Mouse (Mus musculus) lung, embryonic 14.5 days (tissue): ENCODE results near the gene Myh3. TPM values are rescaled to one million over a fixed set of nuclear protein-coding genes. Genes with fewer than 3 reads are reported as not detected.

Source experiments
- ATAC-seq: fragments of 200-750 bp; cut with Nextera tagmentation; 2 replicates; pipeline ENCODE4 v1.8.0; 2017; ENCODE audit warnings: mild to moderate bottlenecking, moderate TSS enrichment, moderate library complexity; ENCODE audit not compliant: insufficient read depth
- DNase-seq: peaks from one replicate; pipeline ENCODE4 v3.0.0-alpha.2; 2015
- H3K27ac ChIP-seq: fragments of 300-500 bp; sonication (generic); 2 replicates; pipeline ENCODE4 v1.5.1; 2014; ENCODE audit warnings: low read depth, mild to moderate bottlenecking, moderate library complexity
- H3K27me3 ChIP-seq: fragments of 300-500 bp; sonication (generic); 2 replicates; pipeline ENCODE4 v1.6.1; 2014; ENCODE audit warnings: low read length, control low read depth; ENCODE audit not compliant: insufficient read depth
- H3K36me3 ChIP-seq: fragments of 300-500 bp; sonication (generic); 2 replicates; pipeline ENCODE4 v1.6.1; 2014; ENCODE audit warnings: control low read depth; ENCODE audit not compliant: insufficient read depth
- H3K4me1 ChIP-seq: fragments of 300-500 bp; sonication (generic); 2 replicates; pipeline ENCODE4 v1.6.1; 2014; ENCODE audit warnings: antibody characterized with exemption, control low read depth; ENCODE audit not compliant: insufficient read depth
- H3K4me2 ChIP-seq: fragments of 300-500 bp; sonication (generic); 2 replicates; pipeline ENCODE4 v1.6.1; 2014; ENCODE audit warnings: mild to moderate bottlenecking
- H3K4me3 ChIP-seq: fragments of 300-500 bp; sonication (generic); 2 replicates; pipeline ENCODE4 v1.5.1; 2014; ENCODE audit warnings: low read depth, low read length
- H3K9ac ChIP-seq: fragments of 300-500 bp; sonication (generic); 2 replicates; pipeline ENCODE4 v1.6.1; 2014
- H3K9me3 ChIP-seq: fragments of 300-500 bp; sonication (generic); 2 replicates; pipeline ENCODE4 v1.6.1; 2016; ENCODE audit warnings: low read depth, low read length, control low read depth
- CTCF ChIP-seq: IDR thresholded peaks from 2 replicates; pipeline ENCODE4 v1.5.1; 2016; ENCODE audit warnings: antibody characterized with exemption, low read depth
- WGBS: fragments of 180-500 bp; shearing (Covaris S2); extraction: QIAGEN DNeasy Blood & Tissue Kit; methylation state at CpG from one replicate; pipeline ENCODE4 v1.1.7; 2014; 5-methylcytosine and 5-hydroxymethylcytosine counted together
- polyA plus RNA-seq: library from polyadenylated mRNA; unstranded; fragments of >200 nt; fragmentation: Nextera tagmentation; extraction: Ambion mirVana; gene quantifications from 2 replicates; pipeline ENCODE4 v1.2.1, GENCODE M21; 2014

The Myh3 gene
- polyA plus RNA-seq, 1 experiment from 2014 or later = 0.17 TPM

DNA sequence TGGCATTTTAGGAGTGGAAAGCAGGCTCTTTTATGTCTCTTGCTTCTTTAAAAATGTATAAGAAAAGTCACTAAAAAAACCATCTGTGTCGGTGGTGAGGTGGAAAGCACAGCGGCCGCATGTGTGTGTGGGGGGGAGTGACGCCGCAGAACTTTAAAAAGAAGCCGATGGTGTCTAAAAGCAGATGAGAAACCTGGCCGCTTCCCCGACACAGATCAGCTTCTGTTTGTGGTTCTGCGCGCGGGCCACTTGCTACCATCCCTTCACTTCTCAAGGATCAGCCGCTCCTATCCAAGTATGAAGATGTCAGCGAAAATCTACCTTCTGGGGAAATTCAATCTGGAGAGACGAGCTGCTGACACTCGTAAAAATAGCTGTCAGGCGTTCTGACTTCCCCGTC lies 47.3 kb downstream of the Myh3 start:
- Histone ChIP-seq H3K36me3 (no peaks in the 10 kb centered on the region), H3K27ac (no peak overlapping the region), H3K4me1 (no peaks in the 10 kb centered on the region), H3K4me3 (no peak overlapping the region), H3K27me3 (no peaks in the 10 kb centered on the region), H3K9me3 (no peaks in the 10 kb centered on the region), H3K9ac (no peak overlapping the region), H3K4me2 (no peak overlapping the region)
- ATAC-seq = no peak
- DNase-seq = no peak
- WGBS = 69% methylated on average over 17 of the region's 17 CpGs
- TF ChIP-seq CTCF = no peak

DNA sequence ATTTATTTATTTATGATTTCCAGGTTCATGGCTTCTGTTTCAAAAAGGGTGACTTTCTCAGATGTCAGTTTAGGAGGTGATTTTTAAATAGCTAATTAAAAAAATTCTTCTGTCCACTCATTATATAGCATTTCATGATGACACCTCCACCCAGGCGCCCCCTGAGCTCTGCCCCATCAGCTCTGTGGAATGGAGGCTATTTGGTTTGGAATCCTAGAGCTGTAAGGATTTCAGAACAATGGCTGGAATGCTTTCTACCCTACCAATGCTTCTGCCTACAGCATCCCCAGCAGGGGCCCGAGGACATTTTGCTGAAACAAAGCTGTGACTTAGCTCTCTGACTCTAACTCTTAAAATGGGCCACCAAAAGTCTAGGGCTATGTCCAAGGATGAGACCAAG lies 55.4 kb downstream of the Myh3 start:
- ATAC-seq = no peak
- WGBS = 69% methylated on average over 2 of the region's 2 CpGs

DNA sequence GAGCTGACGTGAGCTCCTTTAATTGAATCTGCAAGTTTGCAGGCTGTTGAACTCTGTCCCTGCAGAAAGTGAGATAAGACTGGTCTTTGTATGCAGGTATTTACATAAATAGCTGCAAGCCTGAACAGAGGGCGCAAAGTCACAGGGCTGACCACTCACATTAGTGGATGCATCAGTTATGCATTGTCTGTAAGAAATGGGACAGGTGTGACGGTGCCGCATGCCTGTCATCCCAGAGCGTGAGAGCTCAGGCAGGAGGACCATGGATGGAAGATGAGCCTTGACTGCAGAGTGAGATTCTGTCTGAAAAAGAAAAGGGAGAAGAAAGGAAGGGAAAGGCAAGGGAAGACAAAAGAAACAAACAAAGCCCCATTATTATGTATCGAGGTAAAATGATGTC lies 56.6 kb downstream of the Myh3 start:
- Histone ChIP-seq H3K27me3 (no peaks in the 10 kb centered on the region), H3K4me3 (no peak overlapping the region), H3K9me3 (no peaks in the 10 kb centered on the region), H3K9ac (no peak overlapping the region), H3K4me2 (no peak overlapping the region), H3K27ac (no peak overlapping the region), H3K36me3 (no peaks in the 10 kb centered on the region), H3K4me1 (no peaks in the 10 kb centered on the region)
- DNase-seq (no peak), ATAC-seq (no peak)
- WGBS = 70% methylated on average over 6 of the region's 6 CpGs
- TF ChIP-seq CTCF = no peak

More for the DNA sequence above, 55.4 kb downstream of the Myh3 start:
- TF ChIP-seq CTCF = no peak
- no peak for DNase-seq
- H3K4me1 ChIP-seq = no peaks in the 10 kb centered on the region
- H3K9ac ChIP-seq = no peak overlapping the region
- H3K27ac ChIP-seq = no peak overlapping the region
- no peak overlapping the region for H3K4me2 ChIP-seq
- no peak overlapping the region for H3K4me3 ChIP-seq
- no peaks in the 10 kb centered on the region for H3K27me3 ChIP-seq
- H3K36me3 ChIP-seq = no peaks in the 10 kb centered on the region
- no peaks in the 10 kb centered on the region for H3K9me3 ChIP-seq

DNA sequence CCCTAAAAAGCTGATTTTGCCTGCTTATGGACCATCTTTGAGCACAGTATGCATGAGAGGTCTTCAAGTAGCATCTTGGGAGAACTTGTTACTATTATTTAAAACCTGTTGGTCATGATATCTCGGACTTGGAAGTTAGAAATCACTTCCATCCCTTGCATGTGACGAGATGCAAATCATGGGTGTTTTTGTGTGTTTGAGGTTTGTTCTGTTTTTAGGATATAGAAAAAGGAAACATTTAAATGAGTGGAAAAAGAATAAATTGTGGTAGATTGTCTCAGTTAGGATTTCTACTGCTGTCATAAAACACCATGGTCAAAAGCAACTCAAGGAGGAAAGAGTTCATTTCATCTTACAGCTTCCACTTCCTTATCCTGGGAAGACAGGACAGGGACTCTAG lies 57.4 kb downstream of the Myh3 start:
- Histone ChIP-seq H3K27ac (no peak overlapping the region), H3K9me3 (no peaks in the 10 kb centered on the region), H3K36me3 (no peaks in the 10 kb centered on the region), H3K9ac (no peak overlapping the region), H3K4me3 (no peak overlapping the region), H3K27me3 (no peaks in the 10 kb centered on the region), H3K4me2 (no peak overlapping the region), H3K4me1 (no peaks in the 10 kb centered on the region)
- DNase-seq (no peak), ATAC-seq (no peak)
- TF ChIP-seq CTCF = no peak
- WGBS = 85% methylated on average over 2 of the region's 2 CpGs

DNA sequence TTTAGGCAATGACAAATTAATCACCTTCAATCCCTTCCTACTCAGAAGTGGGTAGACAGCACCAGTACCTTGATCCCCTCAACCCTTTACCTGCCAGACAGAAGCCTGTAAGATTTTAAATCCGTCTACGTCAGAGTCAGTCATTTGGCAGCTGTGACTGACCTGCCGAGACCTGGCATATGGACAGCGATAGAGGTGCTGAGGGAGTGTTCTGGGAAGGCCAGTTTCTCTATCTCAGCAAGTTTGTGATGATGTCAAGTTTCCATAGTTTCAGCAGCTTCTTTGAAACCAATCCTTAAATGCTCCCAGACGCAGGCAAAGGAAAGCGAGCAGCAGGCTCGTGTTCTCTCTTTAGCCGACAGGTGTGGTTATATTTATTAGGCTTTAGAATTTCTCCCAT lies 61.5 kb downstream of the Myh3 start:
- Histone ChIP-seq H3K4me2 (no peak overlapping the region), H3K36me3 (no peaks in the 10 kb centered on the region), H3K4me3 (no peak overlapping the region), H3K9ac (no peak overlapping the region), H3K4me1 (no peaks in the 10 kb centered on the region), H3K27ac (no peak overlapping the region), H3K9me3 (no peaks in the 10 kb centered on the region), H3K27me3 (no peaks in the 10 kb centered on the region)
- DNase-seq (no peak), ATAC-seq (no peak)
- no peak for TF ChIP-seq CTCF
- 31% methylated on average over 8 of the region's 8 CpGs for WGBS

DNA sequence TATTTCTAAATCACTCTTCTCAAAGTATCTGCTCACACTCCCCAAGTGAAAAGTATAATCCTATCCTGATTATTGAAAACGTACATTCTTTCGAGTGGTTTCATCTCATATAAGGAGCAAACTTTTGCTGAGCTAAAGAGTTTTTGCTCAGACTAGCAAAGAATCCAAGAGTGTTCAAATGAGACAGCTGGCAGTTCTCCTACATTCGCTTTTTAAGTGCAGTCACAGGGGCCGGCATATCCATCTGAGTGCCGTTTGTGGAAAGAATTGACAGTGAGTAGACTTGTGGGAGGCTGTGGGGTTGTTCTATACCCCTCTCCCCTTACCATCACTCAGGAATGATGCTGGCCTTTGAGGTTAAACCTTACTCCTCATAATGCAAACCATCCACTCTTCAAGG lies 62.1 kb downstream of the Myh3 start:
- H3K9ac ChIP-seq = no peak overlapping the region
- no peaks in the 10 kb centered on the region for H3K36me3 ChIP-seq
- no peak for ATAC-seq
- no peaks in the 10 kb centered on the region for H3K27me3 ChIP-seq
- DNase-seq = no peak
- no peak overlapping the region for H3K4me2 ChIP-seq
- WGBS = 37% methylated on average over 5 of the region's 5 CpGs
- no peak overlapping the region for H3K4me3 ChIP-seq
- no peaks in the 10 kb centered on the region for H3K4me1 ChIP-seq
- no peaks in the 10 kb centered on the region for H3K9me3 ChIP-seq
- H3K27ac ChIP-seq = no peak overlapping the region
- no peak for TF ChIP-seq CTCF

DNA sequence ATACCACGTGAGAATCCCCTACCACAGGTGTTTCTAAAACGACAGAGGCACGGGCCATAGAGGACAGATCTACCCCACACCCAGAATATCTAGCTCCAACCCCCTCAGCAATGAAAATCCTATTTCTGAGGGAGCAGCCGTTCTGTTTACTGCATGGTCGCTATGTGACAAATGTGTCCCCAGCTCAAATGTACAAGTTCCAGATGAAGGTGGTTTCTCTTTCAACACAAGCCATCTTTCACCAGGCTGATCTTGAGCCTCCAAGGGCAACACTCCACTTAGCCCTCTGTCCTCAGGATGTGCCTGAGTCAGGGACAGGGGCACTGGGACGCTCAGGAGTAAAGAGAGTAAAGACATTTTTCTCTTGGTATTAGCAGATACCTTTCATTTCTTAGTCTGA lies 62.9 kb downstream of the Myh3 start:
- Histone ChIP-seq H3K4me2 (no peak overlapping the region), H3K4me1 (no peaks in the 10 kb centered on the region), H3K36me3 (no peaks in the 10 kb centered on the region), H3K9ac (no peak overlapping the region), H3K27me3 (no peaks in the 10 kb centered on the region), H3K4me3 (no peak overlapping the region), H3K9me3 (no peaks in the 10 kb centered on the region), H3K27ac (no peak overlapping the region)
- WGBS = 58% methylated on average over 6 of the region's 6 CpGs
- DNase-seq (no peak), ATAC-seq (no peak)
- TF ChIP-seq CTCF = no peak

DNA sequence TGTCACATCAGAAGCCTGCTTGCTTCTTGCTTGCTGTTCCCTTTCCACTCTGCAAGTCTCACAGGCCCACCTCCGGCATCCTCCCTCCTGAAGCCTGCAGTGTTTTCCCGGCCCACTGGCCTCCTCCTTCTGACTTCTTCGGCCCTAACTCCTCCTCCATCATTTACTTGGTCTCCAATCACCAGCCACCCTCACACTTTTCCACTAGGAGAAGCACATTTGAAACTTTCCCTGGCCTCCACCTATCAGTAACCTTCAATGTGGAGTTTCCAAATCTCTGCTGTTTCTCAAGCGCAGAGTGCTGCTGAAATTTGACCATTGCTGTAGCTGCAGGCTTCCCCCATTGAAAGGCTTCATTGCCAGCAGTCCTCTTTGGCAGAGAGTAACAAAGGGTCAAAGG lies 63.9 kb downstream of the Myh3 start:
- 32% methylated on average over 4 of the region's 4 CpGs for WGBS
- no peak for TF ChIP-seq CTCF
- Histone ChIP-seq H3K27ac (no peak overlapping the region), H3K9me3 (no peaks in the 10 kb centered on the region), H3K27me3 (no peaks in the 10 kb centered on the region), H3K36me3 (no peaks in the 10 kb centered on the region), H3K4me3 (no peak overlapping the region), H3K9ac (no peak overlapping the region), H3K4me1 (no peaks in the 10 kb centered on the region), H3K4me2 (no peak overlapping the region)
- ATAC-seq (no peak), DNase-seq (peak; percentile 9)
